Mouse (Mus musculus): Measurements from ENCODE around the gene Ppp1r14d. TPM values are rescaled to one million over a fixed set of nuclear protein-coding genes. Genes with fewer than 3 reads are reported as not detected.
A peak's percentile ranks its signal among the peaks of the same experiment; 100 is the strongest.

Gene Ppp1r14d
- total and polyA plus RNA-seq, 3 experiments: not detected

DNA sequence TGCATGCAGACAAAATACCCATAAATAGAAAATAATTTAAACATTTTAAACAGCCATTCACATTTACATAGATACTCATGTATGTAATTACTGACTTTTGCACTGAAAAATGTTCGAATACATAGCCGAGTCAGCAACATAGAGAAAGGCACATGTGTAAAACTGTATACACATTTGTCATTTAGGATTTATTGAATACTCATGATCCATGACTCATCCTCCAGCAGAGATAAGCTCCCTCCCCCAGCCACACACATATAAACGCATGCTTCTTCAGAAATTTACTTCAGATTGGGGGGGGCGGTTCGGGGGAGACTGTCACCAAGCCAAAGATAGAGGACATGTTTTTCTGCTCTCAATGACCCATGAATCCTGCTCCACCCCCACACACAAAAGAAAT lies 34.1 kb upstream of the Ppp1r14d start:
- TF ChIP-seq GATA1 (IDR thresholded peaks at IDR 0.05; ENCODE audit: borderline replicate concordance, low read length) (no peak), CTCF (IDR thresholded peaks at IDR 0.05; ENCODE audit: low read depth, low read length) (no peak), GATA2 (IDR thresholded peaks at IDR 0.05; ENCODE audit: borderline replicate concordance, low read depth, low read length) (no peak), TAL1 (conservative IDR thresholded peaks at IDR 0.05; ENCODE audit: low read depth, low read length) (no peak), POLR2AphosphoS5 (IDR thresholded peaks at IDR 0.05; ENCODE audit: insufficient replicate concordance, low read depth, low read length) (no peak)
- Histone ChIP-seq H3K36me3 (replicated peaks) (no peaks in the 10 kb centered on the region), H3K4me3 (ENCODE audit: low read depth, low read length) (no peak overlapping the region), H3K4me1 (ENCODE audit: insufficient read depth, low read depth, low read length) (no peaks in the 10 kb centered on the region), H3K9me3 (replicated peaks) (no peaks in the 10 kb centered on the region), H3K27me3 (ENCODE audit: insufficient read depth, low read length) (peaks cover 44% of the 10 kb centered on the region)
- DNase-seq (ENCODE audit: low spot score) (no peak), ATAC-seq (ENCODE audit: extremely low read depth, insufficient number of reproducible peaks, low FRiP score, poor library complexity, severe bottlenecking) (no peak)

DNA sequence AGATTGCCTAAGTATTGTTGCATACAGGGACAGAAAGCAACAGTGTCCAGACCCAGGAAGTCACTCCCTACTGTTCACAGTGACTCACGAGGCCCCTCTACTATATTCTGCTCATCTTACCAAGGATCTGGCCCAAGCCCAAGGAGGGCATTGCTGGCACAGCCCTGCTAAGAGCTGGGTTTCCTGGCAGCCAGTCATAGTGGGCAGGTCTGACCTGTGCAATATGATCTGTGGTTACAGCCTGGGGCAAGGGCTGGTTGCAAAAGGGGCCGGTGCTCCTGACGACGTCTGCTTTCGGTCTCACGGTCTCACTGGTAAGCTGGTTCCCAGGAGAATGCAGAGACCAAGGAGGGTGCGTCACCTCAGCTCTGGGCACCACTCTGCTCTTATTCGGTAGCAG lies 33.3 kb upstream of the Ppp1r14d start:
- no peaks in the 10 kb centered on the region for H3K4me1 ChIP-seq (ENCODE audit: insufficient read depth, low read depth, low read length)
- H3K9me3 ChIP-seq (replicated peaks): no peaks in the 10 kb centered on the region
- peaks cover 41% of the 10 kb centered on the region for H3K27me3 ChIP-seq (ENCODE audit: insufficient read depth, low read length)
- DNase-seq (ENCODE audit: low spot score) (no peak), ATAC-seq (ENCODE audit: extremely low read depth, insufficient number of reproducible peaks, low FRiP score, poor library complexity, severe bottlenecking) (no peak)
- no peak for TF ChIP-seq TAL1 (conservative IDR thresholded peaks at IDR 0.05; ENCODE audit: low read depth, low read length)
- TF ChIP-seq GATA1 (IDR thresholded peaks at IDR 0.05; ENCODE audit: borderline replicate concordance, low read length): no peak
- TF ChIP-seq CTCF (IDR thresholded peaks at IDR 0.05; ENCODE audit: low read depth, low read length): no peak
- no peak for TF ChIP-seq POLR2AphosphoS5 (IDR thresholded peaks at IDR 0.05; ENCODE audit: insufficient replicate concordance, low read depth, low read length)
- TF ChIP-seq GATA2 (IDR thresholded peaks at IDR 0.05; ENCODE audit: borderline replicate concordance, low read depth, low read length): no peak
- H3K36me3 ChIP-seq (replicated peaks): no peaks in the 10 kb centered on the region
- no peak overlapping the region for H3K4me3 ChIP-seq (ENCODE audit: low read depth, low read length)

DNA sequence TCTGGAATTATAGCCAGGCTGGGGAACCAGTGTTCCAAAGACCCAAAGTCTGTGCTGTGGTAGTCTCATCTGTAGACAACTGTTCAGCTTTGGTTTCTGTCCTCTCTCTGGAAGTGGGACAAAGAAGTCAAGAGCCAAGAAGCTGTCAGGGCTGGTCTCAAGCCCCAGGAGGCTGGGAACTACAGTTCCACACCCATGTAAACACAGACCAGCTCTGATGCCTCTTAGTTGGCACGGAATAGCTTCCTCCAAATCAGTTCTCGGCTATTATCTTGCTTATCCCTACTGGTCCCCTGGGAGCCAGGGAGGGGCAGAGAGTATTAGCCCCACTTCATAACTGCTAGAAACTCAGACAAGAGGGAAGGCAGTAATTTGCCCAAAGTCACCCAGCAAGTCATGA lies 31.6 kb upstream of the Ppp1r14d start:
- Histone ChIP-seq H3K9me3 (replicated peaks) (no peaks in the 10 kb centered on the region), H3K36me3 (replicated peaks) (no peaks in the 10 kb centered on the region), H3K4me1 (ENCODE audit: insufficient read depth, low read depth, low read length) (no peaks in the 10 kb centered on the region), H3K4me3 (ENCODE audit: low read depth, low read length) (no peak overlapping the region), H3K27me3 (ENCODE audit: insufficient read depth, low read length) (peaks cover 44% of the 10 kb centered on the region)
- ATAC-seq (ENCODE audit: extremely low read depth, insufficient number of reproducible peaks, low FRiP score, poor library complexity, severe bottlenecking) (no peak), DNase-seq (ENCODE audit: low spot score) (no peak)
- TF ChIP-seq POLR2AphosphoS5 (IDR thresholded peaks at IDR 0.05; ENCODE audit: insufficient replicate concordance, low read depth, low read length): no peak
- TF ChIP-seq TAL1 (conservative IDR thresholded peaks at IDR 0.05; ENCODE audit: low read depth, low read length): no peak
- TF ChIP-seq GATA2 (IDR thresholded peaks at IDR 0.05; ENCODE audit: borderline replicate concordance, low read depth, low read length): no peak
- no peak for TF ChIP-seq CTCF (IDR thresholded peaks at IDR 0.05; ENCODE audit: low read depth, low read length)

- TF ChIP-seq GATA2 (IDR thresholded peaks at IDR 0.05; ENCODE audit: borderline replicate concordance, low read depth, low read length) (no peak), POLR2AphosphoS5 (IDR thresholded peaks at IDR 0.05; ENCODE audit: insufficient replicate concordance, low read depth, low read length) (no peak), CTCF (IDR thresholded peaks at IDR 0.05; ENCODE audit: low read depth, low read length) (no peak), GATA1 (IDR thresholded peaks at IDR 0.05; ENCODE audit: borderline replicate concordance, low read length) (no peak), TAL1 (conservative IDR thresholded peaks at IDR 0.05; ENCODE audit: low read depth, low read length) (no peak)
- no peak for ATAC-seq (ENCODE audit: extremely low read depth, insufficient number of reproducible peaks, low FRiP score, poor library complexity, severe bottlenecking)
These were observed 30.8 kb upstream of the Ppp1r14d start for GRCm38 (mm10) chr2:119260518-119260917.

GRCm38 (mm10) chr2:119254976-119255375 lies 25.3 kb upstream of the Ppp1r14d start:
- Histone ChIP-seq H3K36me3 (replicated peaks) (no peaks in the 10 kb centered on the region), H3K27me3 (ENCODE audit: insufficient read depth, low read length) (peaks cover 36% of the 10 kb centered on the region), H3K9me3 (replicated peaks) (no peaks in the 10 kb centered on the region), H3K4me1 (ENCODE audit: insufficient read depth, low read depth, low read length) (peaks cover 8% of the 10 kb centered on the region), H3K4me3 (ENCODE audit: low read depth, low read length) (no peak overlapping the region)
- ATAC-seq (ENCODE audit: extremely low read depth, insufficient number of reproducible peaks, low FRiP score, poor library complexity, severe bottlenecking) (no peak), DNase-seq (ENCODE audit: low spot score) (no peak)
- TF ChIP-seq POLR2AphosphoS5 (IDR thresholded peaks at IDR 0.05; ENCODE audit: insufficient replicate concordance, low read depth, low read length) (no peak), GATA1 (IDR thresholded peaks at IDR 0.05; ENCODE audit: borderline replicate concordance, low read length) (no peak), CTCF (IDR thresholded peaks at IDR 0.05; ENCODE audit: low read depth, low read length) (no peak), TAL1 (conservative IDR thresholded peaks at IDR 0.05; ENCODE audit: low read depth, low read length) (no peak), GATA2 (IDR thresholded peaks at IDR 0.05; ENCODE audit: borderline replicate concordance, low read depth, low read length) (no peak)

More at GRCm38 (mm10) chr2:119260518-119260917, 30.8 kb upstream of the Ppp1r14d start:
- peaks cover 43% of the 10 kb centered on the region for H3K27me3 ChIP-seq (ENCODE audit: insufficient read depth, low read length)
- H3K4me1 ChIP-seq (ENCODE audit: insufficient read depth, low read depth, low read length): no peaks in the 10 kb centered on the region
- DNase-seq (ENCODE audit: low spot score): no peak
- H3K4me3 ChIP-seq (ENCODE audit: low read depth, low read length): no peak overlapping the region
- H3K9me3 ChIP-seq (replicated peaks): no peaks in the 10 kb centered on the region
- H3K36me3 ChIP-seq (replicated peaks): no peaks in the 10 kb centered on the region

- H3K4me1 ChIP-seq (ENCODE audit: insufficient read depth, low read depth, low read length): peaks cover 8% of the 10 kb centered on the region
- no peaks in the 10 kb centered on the region for H3K36me3 ChIP-seq (replicated peaks)
- peaks cover 58% of the 10 kb centered on the region for H3K27me3 ChIP-seq (ENCODE audit: insufficient read depth, low read length)
- DNase-seq (ENCODE audit: low spot score): peak; percentile 79
- TF ChIP-seq POLR2AphosphoS5 (IDR thresholded peaks at IDR 0.05; ENCODE audit: insufficient replicate concordance, low read depth, low read length) (no peak), GATA1 (IDR thresholded peaks at IDR 0.05; ENCODE audit: borderline replicate concordance, low read length) (no peak), CTCF (IDR thresholded peaks at IDR 0.05; ENCODE audit: low read depth, low read length) (peak; percentile 90), GATA2 (IDR thresholded peaks at IDR 0.05; ENCODE audit: borderline replicate concordance, low read depth, low read length) (peak; percentile 94; the same call in 1 of the 2 replicates), TAL1 (conservative IDR thresholded peaks at IDR 0.05; ENCODE audit: low read depth, low read length) (no peak)
- H3K4me3 ChIP-seq (ENCODE audit: low read depth, low read length): no peak overlapping the region
- no peaks in the 10 kb centered on the region for H3K9me3 ChIP-seq (replicated peaks)
- peak; percentile 34; the same call in 1 of the 2 replicates for ATAC-seq (ENCODE audit: extremely low read depth, insufficient number of reproducible peaks, low FRiP score, poor library complexity, severe bottlenecking)
These were observed 21.2 kb upstream of the Ppp1r14d start for GRCm38 (mm10) chr2:119250826-119251478.

Measured in G1E (cell line).